11 mouse cellular contexts compared by ENCODE assay signal in the genomic region with DNA sequence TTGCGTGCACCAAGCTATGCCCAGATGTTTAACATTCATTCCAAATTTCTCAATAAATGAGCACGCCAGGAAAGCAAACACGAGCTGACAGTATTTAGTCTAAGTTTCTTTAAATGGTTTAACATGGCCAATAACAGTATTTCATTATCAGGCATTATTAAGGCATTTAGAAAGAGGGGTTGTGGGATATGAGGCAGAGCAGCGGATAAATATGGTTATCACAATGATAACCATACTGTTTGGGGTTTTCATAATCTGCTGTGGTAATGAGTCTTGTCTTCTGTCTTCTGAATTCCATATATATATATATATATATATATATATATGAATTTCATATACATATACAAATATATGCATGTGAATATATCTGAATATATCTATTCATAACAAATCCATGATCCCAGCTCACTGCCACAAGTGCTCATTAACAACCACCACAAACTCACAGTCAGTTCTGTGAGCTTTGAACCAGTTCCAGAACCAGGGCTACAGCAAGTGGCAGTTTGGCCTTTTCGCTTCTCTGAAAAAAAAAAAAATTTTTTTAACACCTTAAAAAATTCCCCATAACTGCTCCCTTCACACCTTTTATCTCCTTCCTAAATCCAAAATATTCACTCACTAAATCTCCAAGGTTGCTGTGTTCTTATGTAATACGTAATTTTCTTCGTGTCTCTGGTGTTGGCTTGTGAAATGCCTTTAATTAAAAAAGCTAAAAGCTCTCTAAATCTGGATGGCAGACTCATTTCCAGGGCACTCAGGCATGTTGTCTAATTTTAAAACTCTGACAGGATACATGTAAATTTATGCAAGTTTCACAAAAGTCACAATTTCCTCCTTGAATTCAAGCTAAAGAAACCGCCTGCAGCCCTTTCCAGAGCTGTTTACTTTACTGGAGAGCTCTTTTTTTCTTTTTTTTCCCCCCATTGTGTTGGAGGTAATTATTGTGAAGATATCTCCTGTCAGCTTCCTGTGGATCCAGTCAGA.
A peak's percentile ranks its signal among the peaks of the same experiment; 100 is the strongest.
DNase-seq lines count a peak whose midpoint lies in the region; ATAC-seq and TF ChIP-seq lines count a peak whose summit lies in the region.
"Had no signal": no experiment of that assay in that cellular context is flagged by ENCODE, and none has a peak within 500 bp of the region (broad histone marks: within the 10 kb centered on the region; RNA-seq: fewer than 3 reads in every experiment).

No protein-coding gene starts in this region.

- peak; percentile 83 for ATAC-seq in frontal cortex, adult (ENCODE audit: low TSS enrichment)
- no peak for ATAC-seq in kidney, embryonic 16.5 days (ENCODE audit: low FRiP score, low TSS enrichment)
- ATAC-seq in stomach, embryonic 15.5 days (ENCODE audit: insufficient read depth, low FRiP score, low read depth) = no peak
- no peak for ATAC-seq in stomach, postnatal 0 days (ENCODE audit: low FRiP score, low TSS enrichment)
- no peak for ATAC-seq in monocyte, adult 5-6 weeks (replicated peaks; ENCODE audit: insufficient number of reproducible peaks, low FRiP score, low TSS enrichment, poor library complexity, severe bottlenecking)

- H3K9ac ChIP-seq in kidney, embryonic 16.5 days (replicated peaks; ENCODE audit: low read length) = no peak overlapping the region
- H3K9ac ChIP-seq in stomach, embryonic 15.5 days = no peak overlapping the region
- no peak overlapping the region for H3K9ac ChIP-seq in stomach, postnatal 0 days (ENCODE audit: low read length)
- H3K9ac ChIP-seq: embryonic facial prominence, embryonic 12.5 days had no signal

- no peak for TF ChIP-seq CTCF in stomach, postnatal 0 days (IDR thresholded peaks at IDR 0.05; ENCODE audit: low read depth)

- no peak overlapping the region for H3K4me2 ChIP-seq in kidney, embryonic 16.5 days (replicated peaks; ENCODE audit: low read depth, low read length)
- no peak overlapping the region for H3K4me2 ChIP-seq in stomach, embryonic 15.5 days
- no peak overlapping the region for H3K4me2 ChIP-seq in stomach, postnatal 0 days (replicated peaks; ENCODE audit: low read depth)
- H3K4me2 ChIP-seq: embryonic facial prominence, embryonic 12.5 days; liver, embryonic 11.5 days had no signal

- H3K4me1 ChIP-seq in kidney, embryonic 16.5 days (ENCODE audit: insufficient read depth, low read length) = peaks cover 49% of the 10 kb centered on the region
- H3K4me1 ChIP-seq in stomach, embryonic 15.5 days = peaks cover 18% of the 10 kb centered on the region
- H3K4me1 ChIP-seq in stomach, postnatal 0 days (replicated peaks; ENCODE audit: control insufficient read depth, insufficient read depth) = peaks cover 8% of the 10 kb centered on the region

- H3K9me3 ChIP-seq in kidney, embryonic 16.5 days (ENCODE audit: low read length) = no peaks in the 10 kb centered on the region
- no peaks in the 10 kb centered on the region for H3K9me3 ChIP-seq in stomach, embryonic 15.5 days
- no peaks in the 10 kb centered on the region for H3K9me3 ChIP-seq in stomach, postnatal 0 days (ENCODE audit: control insufficient read depth, low read length)
- H3K9me3 ChIP-seq: embryonic facial prominence, embryonic 12.5 days had no signal

- WGBS in kidney, embryonic 16.5 days = 63% methylated on average over 8 of the region's 8 CpGs
- 62% methylated on average over 8 of the region's 8 CpGs for WGBS in stomach, embryonic 15.5 days
- 62% methylated on average over 8 of the region's 8 CpGs for WGBS in stomach, postnatal 0 days

- DNase-seq in frontal cortex, postnatal 36 days (ENCODE audit: low spot score in 2 of 2) = no peak
- DNase-seq in kidney, adult 11 months = no peak
- no peak for DNase-seq in stomach, postnatal 0 days (ENCODE audit: low spot score)
- DNase-seq in urinary bladder, postnatal 14 days (ENCODE audit: low spot score) = no peak
- DNase-seq: midbrain, embryonic 14.5 days had no signal

- 0 out of 2 replicates have a peak, but pooled peaks cover 4% of the 10 kb centered on the region for H3K36me3 ChIP-seq in kidney, embryonic 16.5 days (ENCODE audit: insufficient read depth, low read length)
- no peaks in the 10 kb centered on the region for H3K36me3 ChIP-seq in stomach, embryonic 15.5 days
- no peaks in the 10 kb centered on the region for H3K36me3 ChIP-seq in stomach, postnatal 0 days (ENCODE audit: control insufficient read depth, insufficient read depth, low read length)

- H3K27ac ChIP-seq in kidney, embryonic 16.5 days (ENCODE audit: low read length) = peak overlapping the region; percentile 95
- H3K27ac ChIP-seq in stomach, embryonic 15.5 days = peak overlapping the region; percentile 16; the same call in 1 of the 2 replicates
- H3K27ac ChIP-seq in stomach, postnatal 0 days (replicated peaks) = no peak overlapping the region

- TF ChIP-seq EP300 in stomach, postnatal 0 days (optimal IDR thresholded peaks at IDR 0.05) = no peak

- no peak overlapping the region for H3K4me3 ChIP-seq in kidney, embryonic 16.5 days (ENCODE audit: low read length)
- no peak overlapping the region for H3K4me3 ChIP-seq in stomach, embryonic 15.5 days (replicated peaks)
- H3K4me3 ChIP-seq in stomach, postnatal 0 days (ENCODE audit: low read depth, low read length) = no peak overlapping the region
- H3K4me3 ChIP-seq: embryonic facial prominence, embryonic 12.5 days had no signal

- no peaks in the 10 kb centered on the region for H3K27me3 ChIP-seq in kidney, embryonic 16.5 days (ENCODE audit: insufficient read depth, low read length)
- H3K27me3 ChIP-seq in stomach, embryonic 15.5 days (replicated peaks) = no peaks in the 10 kb centered on the region
- no peaks in the 10 kb centered on the region for H3K27me3 ChIP-seq in stomach, postnatal 0 days (ENCODE audit: control insufficient read depth, insufficient read depth, low read length)
- H3K27me3 ChIP-seq: embryonic facial prominence, embryonic 12.5 days had no signal
